Mouse (Mus musculus) cerebellum, adult 9-11 months (tissue): Measurements from ENCODE around the gene Sag.

Experiments used
- DNase-seq: peaks from one replicate; pipeline ENCODE4 v3.0.0; 2022

Gene Sag

DNA sequence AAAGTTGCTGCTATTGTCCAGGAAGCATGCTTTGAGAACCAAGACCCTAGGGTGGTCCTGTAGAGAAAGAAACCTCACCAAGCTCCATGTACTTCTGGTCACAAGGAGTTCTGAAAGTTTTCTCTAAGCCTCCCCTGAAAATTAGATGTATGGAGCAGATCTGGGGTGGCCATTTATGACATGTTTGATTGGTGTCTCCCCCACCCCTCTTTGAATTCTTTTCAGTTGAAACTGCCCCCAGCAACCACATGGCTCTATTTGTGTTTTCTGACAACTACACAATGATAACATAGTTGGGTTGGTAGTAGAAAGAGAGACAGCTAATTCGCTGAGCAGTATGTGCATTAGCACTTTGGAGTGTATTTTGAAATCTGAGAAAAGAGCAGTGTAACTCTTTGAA, 52.0 kb downstream of the Sag start:
- DNase-seq, result no peak

DNA sequence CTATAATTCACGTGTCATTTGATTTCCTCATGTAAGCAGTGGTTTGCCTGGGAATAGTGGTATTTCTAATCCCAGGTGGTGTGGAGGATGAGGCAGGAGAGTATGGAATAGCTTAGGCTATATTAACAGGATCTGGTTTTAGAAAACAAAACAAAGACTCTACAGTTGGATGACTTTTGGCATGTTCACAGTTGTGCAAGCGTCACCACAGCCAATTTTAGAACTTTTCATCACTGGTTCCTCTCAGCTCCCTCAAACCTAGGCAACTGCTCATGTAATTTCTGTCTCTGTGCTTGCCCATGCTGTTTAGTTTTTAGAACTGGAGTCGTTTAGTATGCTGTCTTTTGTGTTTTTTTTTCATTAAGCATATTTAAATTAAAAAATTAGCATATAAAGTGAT, 53.3 kb downstream of the Sag start:
- DNase-seq, result no peak

DNA sequence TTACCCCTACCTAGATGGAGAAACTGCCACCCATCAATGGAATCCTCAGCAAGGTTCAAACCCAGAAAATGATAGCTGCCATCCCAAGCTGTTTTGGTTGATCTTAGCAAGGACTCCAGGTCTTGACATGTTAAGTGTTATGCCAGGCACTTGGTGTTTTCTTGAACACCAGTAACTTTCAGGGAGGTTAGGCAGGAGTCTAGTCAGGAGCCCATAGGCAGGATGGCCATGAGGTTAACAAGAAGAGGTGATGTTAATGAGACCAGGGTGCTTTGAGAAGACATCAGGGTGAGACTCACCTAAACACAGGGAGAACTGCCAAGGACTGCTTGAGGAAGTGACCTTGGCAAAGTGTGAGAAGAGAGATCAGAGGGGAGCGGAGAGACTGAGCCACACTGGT, 54.6 kb downstream of the Sag start:
- no peak for DNase-seq

DNA sequence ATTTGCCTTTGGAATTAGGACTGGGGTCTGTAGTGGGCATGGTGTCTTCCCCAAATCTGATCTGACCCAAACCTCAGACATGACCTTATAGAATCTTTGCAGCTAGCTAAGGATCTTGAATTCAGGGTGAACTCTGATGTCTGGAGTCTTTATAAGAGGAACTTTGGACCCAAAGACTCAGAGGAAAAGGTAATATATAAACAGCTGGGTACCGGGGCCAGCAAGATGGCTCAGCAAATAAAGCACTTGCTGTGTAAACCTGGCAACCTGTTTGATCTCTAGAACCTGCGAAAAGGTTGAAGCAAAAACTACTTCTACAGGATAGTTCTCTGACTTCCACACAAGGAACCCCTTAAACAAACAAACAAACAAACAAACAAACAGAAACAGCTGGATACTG, 55.0 kb downstream of the Sag start:
- no peak for DNase-seq

DNA sequence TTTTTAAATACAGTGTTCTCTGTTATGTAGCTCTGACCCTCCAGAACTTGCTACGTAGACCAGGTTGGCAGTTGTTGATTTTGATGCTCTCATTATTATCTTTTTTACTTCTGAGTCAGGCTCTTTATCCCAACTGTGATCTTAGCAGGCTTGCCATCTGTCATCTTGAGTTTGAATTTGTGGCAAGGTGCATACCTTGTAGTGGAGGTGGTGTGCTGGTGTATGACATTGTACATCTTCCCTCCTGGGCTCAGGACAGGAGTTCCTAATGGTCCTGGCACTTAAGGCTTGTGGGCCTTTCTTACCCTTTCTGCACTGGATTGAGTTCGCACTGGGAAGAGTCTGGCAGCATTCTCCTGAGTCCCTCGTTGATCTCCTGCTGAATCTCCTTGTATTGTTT, 60.1 kb downstream of the Sag start:
- peak; percentile 57 for DNase-seq

DNA sequence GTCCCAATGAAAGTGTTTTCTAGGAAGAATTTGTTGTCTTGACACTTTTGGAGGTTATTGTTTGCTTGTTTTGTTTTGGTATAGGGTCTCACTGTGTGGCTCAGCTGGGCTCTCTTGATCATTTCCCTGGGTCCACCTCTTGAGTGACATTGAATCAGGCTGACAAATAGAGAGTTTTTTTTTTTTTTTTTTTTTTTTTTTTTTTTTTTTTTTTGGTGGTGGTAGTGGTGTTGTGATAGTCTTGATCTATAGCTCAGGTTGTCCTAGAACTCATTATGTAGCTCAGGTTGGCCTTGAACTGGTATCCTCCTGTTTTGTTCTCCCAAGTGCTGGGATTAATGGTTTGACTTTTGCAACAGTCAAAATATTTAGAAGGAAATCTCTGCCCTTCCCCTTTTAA, 61.4 kb downstream of the Sag start:
- no peak for DNase-seq

DNA sequence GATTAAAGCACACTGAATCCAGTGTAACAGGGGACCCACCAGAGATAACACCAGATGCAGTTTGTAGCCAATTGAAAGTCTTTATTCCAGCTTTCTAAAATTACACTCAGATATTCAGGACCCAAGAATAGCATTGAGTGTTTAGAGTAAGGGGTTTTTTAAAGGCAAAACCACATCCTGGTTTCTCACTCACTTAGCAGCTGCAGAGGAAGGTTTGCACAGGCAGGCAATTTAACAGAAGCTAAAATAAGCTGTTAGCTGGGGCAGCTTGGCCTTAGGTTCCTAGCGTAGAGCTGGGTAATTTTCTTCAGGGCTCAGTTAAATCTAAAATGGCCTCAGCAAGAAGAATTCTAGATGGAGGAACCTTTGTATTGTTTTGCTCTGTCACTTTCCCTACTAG, 63.2 kb downstream of the Sag start:
- DNase-seq, result no peak

DNA sequence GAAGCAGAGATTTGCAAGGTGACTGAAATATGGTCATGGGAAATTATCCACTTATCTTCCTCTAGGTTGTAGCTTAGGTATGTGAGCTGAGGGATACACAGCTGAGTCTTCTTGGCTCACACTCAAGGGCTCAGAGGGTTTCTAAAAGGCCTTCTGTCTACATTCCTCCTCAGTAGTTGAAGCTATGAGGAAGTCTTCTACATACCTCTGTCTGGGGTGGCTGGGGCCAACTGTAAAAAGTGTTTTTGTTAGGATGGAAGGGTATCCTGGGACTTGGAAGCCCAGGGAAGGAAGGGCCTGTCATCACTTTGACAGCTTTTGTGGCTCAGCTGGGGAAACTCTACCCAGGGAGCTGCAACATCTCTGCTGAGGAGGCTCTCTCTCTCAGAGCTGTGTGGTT, 68.1 kb downstream of the Sag start:
- peak; percentile 70 for DNase-seq

DNA sequence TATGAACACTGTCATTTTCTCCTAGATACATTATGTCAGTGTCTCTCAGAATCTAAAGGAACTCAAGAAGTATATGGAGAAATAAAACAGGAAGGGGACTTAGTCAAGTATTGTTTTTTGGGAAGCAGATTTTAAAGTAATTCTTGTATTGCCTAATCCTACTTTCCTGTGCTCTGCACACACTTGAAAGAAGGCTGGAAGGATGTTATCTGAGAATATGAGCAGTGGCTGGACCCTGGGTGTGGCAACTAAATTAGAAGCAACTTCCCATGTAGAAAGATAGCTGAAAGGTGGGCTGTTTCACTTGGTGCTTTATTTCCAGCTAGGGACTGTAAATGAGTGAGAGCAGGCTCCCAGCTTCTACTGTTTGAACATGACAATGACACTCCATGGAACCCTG, 69.6 kb downstream of the Sag start:
- DNase-seq, result no peak

DNA sequence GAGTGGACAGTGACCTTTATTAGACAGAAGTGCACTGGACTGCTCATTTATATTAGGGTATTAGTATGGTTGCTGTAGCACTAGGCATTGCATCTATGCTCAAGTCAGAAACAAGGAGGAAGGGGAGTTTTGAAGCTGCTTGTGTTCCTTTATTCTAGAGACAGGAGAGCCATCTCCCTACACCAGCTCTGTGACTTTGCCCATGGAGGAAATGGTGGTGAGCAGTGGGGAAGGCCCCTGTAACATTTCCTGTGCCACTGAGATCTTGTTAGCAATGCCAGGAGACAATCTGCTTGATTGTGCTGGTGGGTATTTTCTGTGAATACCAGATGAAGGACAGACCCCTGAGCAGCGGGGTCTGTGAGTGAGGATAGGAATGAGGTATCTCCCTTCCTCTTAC, 72.6 kb downstream of the Sag start:
- DNase-seq, result no peak

DNA sequence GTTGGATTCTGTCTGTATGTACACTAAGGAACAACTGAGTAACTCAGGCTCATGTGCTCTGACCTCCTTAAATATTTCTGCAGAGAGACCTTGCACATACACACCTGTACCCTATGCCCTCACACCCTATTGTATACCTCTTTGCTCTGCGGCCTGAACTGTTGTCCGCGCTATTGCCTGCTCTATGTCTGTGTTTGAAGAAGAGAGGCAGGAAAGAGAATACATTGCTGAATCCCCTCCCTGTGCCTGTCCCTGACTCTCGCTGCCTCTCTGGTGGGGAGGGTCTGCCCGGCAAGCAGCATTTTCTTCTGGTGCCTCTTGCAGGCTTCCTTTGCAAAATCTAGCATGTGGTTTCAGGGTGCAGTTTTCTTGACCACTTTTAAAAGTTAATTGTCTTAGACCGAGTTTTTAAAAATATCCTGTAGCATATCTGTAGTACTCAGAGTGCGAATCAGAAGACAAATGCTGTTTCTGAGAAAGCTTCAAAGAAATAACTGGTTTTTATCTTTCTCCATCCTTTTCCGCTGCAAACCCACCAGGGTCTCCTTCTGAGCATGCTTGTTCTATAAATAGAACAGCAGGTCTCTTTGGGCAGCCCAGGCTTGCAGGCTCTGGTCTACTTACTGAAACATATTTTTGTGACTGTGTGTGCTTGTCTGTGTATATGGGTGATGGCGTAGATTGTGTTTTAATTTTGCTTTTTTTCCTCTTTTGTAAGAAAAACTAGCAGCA, 74.2 kb downstream of the Sag start:
- no peak for DNase-seq

DNA sequence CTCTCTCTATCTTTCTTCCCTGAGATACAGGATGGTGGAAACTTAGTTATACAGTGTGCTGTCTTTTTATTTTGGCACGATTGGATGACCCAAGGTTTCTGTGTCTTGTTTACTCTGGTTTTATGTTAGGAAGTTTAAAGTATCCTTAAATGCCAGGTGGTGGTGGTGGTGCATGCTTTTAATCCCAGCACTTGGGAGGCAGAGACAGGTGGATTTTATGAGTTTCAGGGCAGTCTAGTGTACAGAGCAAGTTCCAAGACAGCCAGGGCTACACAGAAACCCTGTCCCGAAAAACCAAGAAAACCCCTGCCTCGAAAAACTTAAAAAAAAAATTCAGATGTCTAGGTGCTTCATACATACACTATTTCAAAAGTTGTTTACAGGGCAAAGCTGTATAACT, 75.6 kb downstream of the Sag start:
- DNase-seq, result no peak

DNA sequence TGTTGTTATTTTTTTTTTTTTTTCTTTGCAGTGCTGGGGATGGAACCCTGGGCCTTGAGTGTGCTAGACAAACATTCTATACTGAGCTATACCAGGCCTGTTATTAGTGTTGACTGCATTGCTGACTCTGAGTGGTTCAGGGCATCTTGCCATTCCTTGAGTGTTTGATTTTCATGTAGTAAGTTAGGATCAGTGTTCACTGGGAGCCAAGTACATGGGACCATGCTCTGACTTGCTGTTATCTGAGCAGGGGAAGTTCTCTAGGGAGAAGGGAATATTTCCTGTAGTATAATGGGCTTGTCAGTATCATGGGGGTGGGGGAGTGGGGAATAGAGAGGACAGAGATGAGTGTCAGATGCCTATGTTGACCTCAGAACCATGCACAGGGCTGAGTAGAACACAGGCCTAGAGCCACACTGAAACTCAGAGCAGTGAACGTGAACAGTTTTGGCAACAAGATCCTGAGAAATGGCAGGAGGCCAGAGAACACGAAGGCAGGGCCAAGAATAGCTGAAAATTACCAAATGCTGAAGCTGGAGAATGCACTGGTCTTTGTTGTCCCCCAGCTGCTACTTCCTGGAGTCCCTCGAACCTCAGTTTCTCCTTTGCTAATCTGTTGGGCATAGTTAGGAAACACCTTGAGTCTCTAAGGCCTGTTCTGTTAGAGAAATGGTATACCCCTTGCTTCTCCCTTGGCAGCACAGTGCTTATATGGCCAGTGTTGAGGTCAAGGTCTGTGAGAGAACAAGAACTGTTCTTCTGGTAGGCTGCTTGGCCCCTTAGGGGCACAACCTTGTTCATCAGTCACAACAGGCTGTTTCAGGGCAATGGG, 76.2 kb downstream of the Sag start:
- DNase-seq, result peak; percentile 89

DNA sequence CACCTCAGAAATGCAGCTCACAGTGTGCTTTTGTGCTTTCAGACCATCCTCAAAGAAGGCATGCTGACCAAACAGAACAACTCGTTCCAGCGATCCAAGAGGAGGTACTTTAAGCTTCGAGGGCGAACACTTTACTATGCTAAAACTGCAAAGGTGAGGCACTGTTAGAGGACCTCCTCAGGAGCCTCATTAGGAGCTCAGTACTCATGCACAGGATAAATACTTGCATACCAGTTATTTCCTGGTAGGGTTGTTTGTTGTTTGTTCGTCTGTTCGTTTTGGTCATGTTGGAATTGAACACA, 76.8 kb downstream of the Sag start:
- DNase-seq, result no peak

DNA sequence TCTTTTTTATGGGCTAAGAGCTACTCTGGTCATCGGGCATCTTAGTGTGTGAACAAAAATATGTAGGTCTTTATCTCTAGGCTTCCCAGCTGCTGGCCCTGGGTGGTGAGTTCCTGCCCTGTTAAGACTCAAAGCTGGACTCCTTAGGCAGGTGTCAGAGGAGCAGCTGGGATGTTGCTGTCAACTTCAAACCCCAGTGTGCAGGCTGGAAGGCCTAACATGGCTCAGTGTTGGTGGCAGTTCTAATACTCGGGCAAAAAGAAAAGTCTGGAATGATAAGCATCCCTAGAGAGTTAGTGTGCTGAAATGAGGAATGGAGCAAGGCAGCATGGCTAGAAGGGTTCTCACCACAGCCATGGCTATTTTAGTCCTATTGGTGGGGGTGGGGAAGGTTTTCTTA, 77.4 kb downstream of the Sag start:
- no peak for DNase-seq

DNA sequence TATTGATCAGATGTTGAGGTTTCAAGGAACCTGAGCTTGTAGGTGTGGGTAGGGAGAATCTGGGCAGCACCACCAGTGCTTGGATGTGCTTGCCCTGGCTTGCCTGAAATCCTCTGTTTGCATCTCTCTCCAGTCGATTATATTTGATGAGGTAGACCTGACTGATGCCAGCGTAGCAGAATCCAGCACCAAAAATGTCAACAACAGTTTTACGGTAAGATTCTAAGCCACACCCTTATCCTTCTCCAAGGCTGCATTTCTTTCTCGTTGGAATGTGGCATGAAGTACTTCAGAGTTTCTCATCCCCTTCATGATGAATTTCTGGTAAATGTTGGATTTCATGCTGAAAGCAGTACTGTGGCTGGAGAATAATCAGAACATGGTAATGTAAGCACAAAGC, 78.2 kb downstream of the Sag start:
- DNase-seq, result no peak

DNA sequence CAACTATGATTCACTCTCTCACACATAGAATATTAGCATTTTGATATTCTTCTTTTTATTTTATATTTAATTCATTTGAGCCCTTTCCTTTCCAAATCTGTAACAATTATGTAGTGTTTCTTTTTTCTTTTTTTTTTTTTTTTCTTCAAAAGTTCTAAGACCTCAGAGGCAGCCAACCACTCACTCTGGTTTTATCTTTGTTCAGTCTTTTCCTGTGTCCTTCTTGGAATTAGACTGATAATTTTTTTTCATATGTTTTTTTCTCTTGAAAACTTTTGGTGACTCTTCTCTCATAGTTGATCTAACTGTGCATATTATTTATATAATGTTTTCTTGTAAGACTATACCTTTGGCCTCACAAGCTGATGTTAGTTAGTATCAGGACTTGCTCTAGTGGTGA, 79.1 kb downstream of the Sag start:
- DNase-seq, result no peak

DNA sequence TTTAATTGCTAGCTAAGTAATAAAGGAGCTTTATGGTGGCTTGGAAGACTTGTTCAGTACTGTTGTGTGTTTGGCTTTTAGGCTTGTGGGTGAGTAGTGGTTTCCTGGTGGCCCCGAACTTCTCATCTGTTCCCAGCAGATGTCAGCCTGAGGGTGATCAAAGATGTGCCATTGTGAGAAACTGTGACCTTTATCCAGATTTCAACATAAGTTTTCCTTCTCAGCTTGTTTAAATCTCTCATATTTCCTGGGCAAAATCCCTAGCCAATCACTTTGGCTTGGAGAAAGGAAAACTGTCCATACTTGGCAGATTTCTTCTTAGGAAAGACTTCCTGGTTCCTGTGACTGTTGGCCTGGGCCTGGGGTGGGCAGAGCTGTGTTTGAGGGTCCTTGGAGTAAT, 87.5 kb downstream of the Sag start:
- no peak for DNase-seq

DNA sequence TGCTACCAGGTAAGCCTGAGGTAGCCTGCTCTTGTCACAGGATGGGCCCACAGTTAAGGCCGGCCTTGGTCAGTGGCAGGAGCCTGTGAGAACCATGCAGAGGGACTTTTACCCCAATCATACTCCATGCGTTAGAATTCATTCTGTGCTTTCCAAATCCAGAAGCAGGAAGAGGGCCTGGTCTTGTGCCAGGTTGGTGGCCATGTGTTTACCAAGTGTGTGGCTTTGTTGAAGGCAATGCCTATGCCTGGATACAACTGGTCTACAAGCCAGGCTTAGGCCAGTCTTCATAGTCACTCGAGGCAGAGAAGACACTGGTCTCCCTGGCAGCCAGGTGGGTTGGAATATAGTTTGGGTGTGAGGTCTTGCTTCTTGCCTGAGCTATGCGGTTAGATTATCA, 88.2 kb downstream of the Sag start:
- DNase-seq, result peak; percentile 51

DNA sequence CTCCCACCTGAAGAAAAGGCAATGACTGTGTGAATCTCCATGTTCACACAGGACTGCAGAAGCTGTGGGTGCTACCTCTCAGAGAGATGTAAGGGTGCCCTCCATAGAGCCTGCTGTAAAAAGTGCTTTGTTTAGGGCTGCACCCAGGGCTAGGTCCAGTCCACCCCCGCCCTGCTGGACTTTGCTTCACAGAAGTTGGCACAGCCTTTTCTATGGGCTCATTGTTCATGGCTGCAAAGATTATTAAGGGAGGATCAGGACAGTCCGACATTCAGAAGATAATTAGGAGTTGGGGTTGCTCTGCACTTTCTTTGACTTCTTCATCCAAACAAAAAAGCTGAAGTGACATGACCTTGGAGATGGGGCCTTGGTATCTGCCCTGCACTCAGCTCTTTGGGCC, 89.0 kb downstream of the Sag start:
- DNase-seq, result no peak

DNA sequence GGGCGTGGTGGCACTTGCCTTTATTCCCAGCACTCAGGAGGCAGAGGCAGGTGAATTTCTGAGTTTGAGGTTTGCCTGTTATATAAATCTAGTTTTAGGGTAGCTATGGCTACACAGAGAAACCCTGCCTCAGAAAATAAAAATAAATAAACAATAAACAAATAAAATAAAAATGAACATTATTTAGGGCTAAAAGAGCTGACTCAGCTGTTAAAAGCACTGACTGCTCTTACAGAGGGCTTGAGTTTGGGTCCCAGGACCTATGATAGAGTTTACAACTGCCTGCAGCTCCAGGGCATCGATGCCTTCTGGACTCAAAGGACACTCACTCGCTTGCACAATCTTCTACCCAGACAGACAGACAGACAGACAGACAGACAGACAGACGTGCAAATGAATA, 89.9 kb downstream of the Sag start:
- no peak for DNase-seq
